Comparison of ENCODE assay signal across 35 mouse cellular contexts in the genomic region with DNA sequence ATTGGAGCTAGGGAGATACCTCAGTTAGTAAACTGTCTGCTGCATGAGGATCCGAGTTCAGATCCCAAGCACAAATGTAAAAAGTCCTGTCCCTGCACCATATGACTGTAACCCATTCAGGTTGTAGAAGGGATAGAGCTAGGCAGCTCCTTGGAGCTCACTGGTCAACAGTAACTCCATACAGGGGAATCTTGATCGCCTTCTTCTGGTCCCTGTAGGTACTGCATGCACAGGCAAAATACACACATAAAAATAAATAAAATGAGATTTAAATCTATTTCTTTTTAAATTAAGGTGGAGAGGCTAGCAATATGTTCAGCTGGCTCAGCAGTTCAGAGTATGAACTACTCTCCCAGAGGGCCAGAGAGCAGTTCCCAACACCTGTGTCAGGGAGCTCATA. TPM values are rescaled to one million over a fixed set of nuclear protein-coding genes. Genes with fewer than 3 reads are reported as not detected.
DNase-seq lines count a peak whose midpoint lies in the region; TF ChIP-seq lines count a peak whose summit lies in the region.
"Had no signal": no experiment of that assay in that cellular context is flagged by ENCODE, and none has a peak within 500 bp of the region (broad histone marks: within the 10 kb centered on the region; RNA-seq: fewer than 3 reads in every experiment).

No protein-coding gene starts in this region.

- H3K9me3 ChIP-seq in CH12.LX (replicated peaks; ENCODE audit: low read length) (no peaks in the 10 kb centered on the region), MEL (replicated peaks; ENCODE audit: insufficient read depth, low read length) (no peaks in the 10 kb centered on the region)
- H3K9me3 ChIP-seq: embryonic facial prominence, embryonic 10.5 days; embryonic facial prominence, embryonic 15.5 days; forebrain, embryonic 13.5 days; heart, embryonic 10.5 days; limb, embryonic 13.5 days; liver, embryonic 12.5 days had no signal

- no peak for TF ChIP-seq EP300 in CH12.LX (IDR thresholded peaks at IDR 0.05; ENCODE audit: low read length)
- TF ChIP-seq EP300 in MEL (IDR thresholded peaks at IDR 0.05; ENCODE audit: low read depth in 1 of 2, low read length in 2 of 2) = no peak

- H3K79me2 ChIP-seq in CH12.LX (replicated peaks; ENCODE audit: control insufficient read depth, extremely low read depth, insufficient read depth, poor library complexity, severe bottlenecking) = no peaks in the 10 kb centered on the region
- no peaks in the 10 kb centered on the region for H3K79me2 ChIP-seq in MEL (ENCODE audit: control insufficient read depth, insufficient read depth, low read length, poor library complexity)

- H3K36me3 ChIP-seq in CH12.LX (replicated peaks in 1 of 2; ENCODE audit: control insufficient read depth in 1 of 2, insufficient read depth in 1 of 2, low read length in 1 of 2) = no peaks in the 10 kb centered on the region
- no peaks in the 10 kb centered on the region for H3K36me3 ChIP-seq in MEL (ENCODE audit: control insufficient read depth in 1 of 2, insufficient read depth in 2 of 2, low read length in 2 of 2)
- H3K36me3 ChIP-seq: embryonic facial prominence, embryonic 10.5 days; embryonic facial prominence, embryonic 15.5 days; heart, embryonic 10.5 days; hindbrain, embryonic 13.5 days; limb, embryonic 13.5 days; liver, embryonic 12.5 days had no signal

- no peak overlapping the region for H3K4me2 ChIP-seq in CH12.LX (ENCODE audit: insufficient read depth, low read depth, poor library complexity, severe bottlenecking)
- H3K4me2 ChIP-seq: embryonic facial prominence, embryonic 15.5 days; forebrain, embryonic 13.5 days; hindbrain, embryonic 13.5 days; limb, embryonic 13.5 days; liver, embryonic 12.5 days had no signal

- peak; percentile 39 for TF ChIP-seq CTCF in layer of hippocampus, adult 2 months (conservative IDR thresholded peaks at IDR 0.05)
- TF ChIP-seq CTCF in CH12.LX (conservative IDR thresholded peaks at IDR 0.05 in 1 of 2, IDR thresholded peaks at IDR 0.05 in 1 of 2; ENCODE audit: low read depth in 2 of 2, low read length in 2 of 2) (peak; percentile 33 to 39; a peak in 3 of 4 replicates), MEL (IDR thresholded peaks at IDR 0.05 in 2 of 3, conservative IDR thresholded peaks at IDR 0.05 in 1 of 3; ENCODE audit: control insufficient read depth in 1 of 3, insufficient read depth in 1 of 3, low read depth in 2 of 3, low read length in 3 of 3, poor library complexity in 1 of 3, severe bottlenecking in 1 of 3) (peak in 2 of 3 experiments; percentile 24 to 52; a peak in 3 of 6 replicates)

- TF ChIP-seq RAD21 in CH12.LX (IDR thresholded peaks at IDR 0.05; ENCODE audit: low read depth, low read length) = no peak
- TF ChIP-seq RAD21 in MEL (IDR thresholded peaks at IDR 0.05; ENCODE audit: low read depth, low read length) = peak; percentile 2

- H3K9ac ChIP-seq in CH12.LX (ENCODE audit: insufficient read depth, low read depth) = no peak overlapping the region
- H3K9ac ChIP-seq in MEL (ENCODE audit: control insufficient read depth, low read depth, low read length, poor library complexity, severe bottlenecking) = no peak overlapping the region
- H3K9ac ChIP-seq: embryonic facial prominence, embryonic 15.5 days; forebrain, embryonic 13.5 days; hindbrain, embryonic 13.5 days; limb, embryonic 13.5 days; liver, embryonic 12.5 days had no signal

- H3K27me3 ChIP-seq in CH12.LX (replicated peaks) (no peaks in the 10 kb centered on the region), MEL (ENCODE audit: control insufficient read depth in 1 of 2, insufficient read depth in 2 of 2, low read length in 2 of 2) (peaks cover 2 to 10% of the 10 kb centered on the region in 2 experiments; a peak in 3 of 4 replicates)
- H3K27me3 ChIP-seq: embryonic facial prominence, embryonic 15.5 days; forebrain, embryonic 13.5 days had no signal

- no peak for DNase-seq in layer of hippocampus, adult 2 months (ENCODE audit: low spot score in 2 of 2)
- DNase-seq in layer of hippocampus, postnatal 36 days = no peak
- DNase-seq in CH12.LX (ENCODE audit: extremely low read depth) = peak; percentile 4
- DNase-seq in MEL (ENCODE audit: low read depth, low spot score) = peak; percentile 22
- peak; percentile 7 for DNase-seq in induced T-regulatory cell, adult 2 months (ENCODE audit: low read depth)
- DNase-seq in cerebellum, postnatal 10 days = no peak
- DNase-seq in heart, adult 8-10 months (ENCODE audit: low spot score) = no peak
- DNase-seq: adrenal gland, postnatal 36 days; cerebellum, adult 18-20 months; cerebellum, postnatal 25 days; gastrocnemius, postnatal 10 days; heart, postnatal 36 days; kidney, adult 2 months; layer of hippocampus, adult 9-11 months; lung, adult 18-20 months; lung, postnatal 14 days; midbrain, embryonic 14.5 days; right cerebral cortex, adult 18-20 months; spleen, adult 18-20 months; thymus, adult 18-20 months; thymus, postnatal 25 days had no signal

- dilution Hi-C loops in CH12.LX (cut with MboI; ENCODE audit: extremely low pct_ligation_motif_present, extremely low pct_unique_long_range_greater_than_20kb, low sequenced_read_pairs) = no loop called here

- H3K27ac ChIP-seq in layer of hippocampus, adult 2 months = no peak overlapping the region
- H3K27ac ChIP-seq in CH12.LX (ENCODE audit: insufficient read depth, low read depth) = no peak overlapping the region
- no peak overlapping the region for H3K27ac ChIP-seq in MEL (ENCODE audit: control insufficient read depth, low read depth, low read length)
- H3K27ac ChIP-seq: embryonic facial prominence, embryonic 10.5 days; embryonic facial prominence, embryonic 15.5 days; forebrain, embryonic 13.5 days; heart, embryonic 10.5 days; hindbrain, embryonic 13.5 days; kidney, postnatal 0 days; left cerebral cortex, adult 2 months; limb, embryonic 13.5 days; liver, embryonic 12.5 days had no signal

- in situ Hi-C loops in CH12.LX (cut with MboI; ENCODE audit: low pct_ligation_motif_present, low pct_unique_long_range_greater_than_20kb, low sequenced_read_pairs) = no loop called here

- H3K4me1 ChIP-seq in CH12.LX (ENCODE audit: control insufficient read depth in 1 of 2, insufficient read depth in 2 of 2) = no peaks in the 10 kb centered on the region
- no peaks in the 10 kb centered on the region for H3K4me1 ChIP-seq in MEL (ENCODE audit: control insufficient read depth in 1 of 2, insufficient read depth in 2 of 2, low read length in 2 of 2)
- H3K4me1 ChIP-seq: embryonic facial prominence, embryonic 10.5 days; embryonic facial prominence, embryonic 15.5 days; forebrain, embryonic 13.5 days; heart, embryonic 10.5 days; hindbrain, embryonic 13.5 days; limb, embryonic 13.5 days; liver, embryonic 12.5 days had no signal

- no peak for TF ChIP-seq POLR2A in CH12.LX (IDR thresholded peaks at IDR 0.05; ENCODE audit: low read depth, low read length)
- TF ChIP-seq POLR2A in MEL (IDR thresholded peaks at IDR 0.05; ENCODE audit: control insufficient read depth in 1 of 2, insufficient read depth in 1 of 2, low read depth in 1 of 2, low read length in 2 of 2, poor library complexity in 1 of 2) = no peak

- no peak overlapping the region for H3K4me3 ChIP-seq in layer of hippocampus, adult 2 months
- H3K4me3 ChIP-seq in CH12.LX (replicated peaks in 1 of 3; ENCODE audit: low read depth in 2 of 3, low read length in 2 of 3, poor library complexity in 1 of 3) (no peak overlapping the region), MEL (ENCODE audit: control insufficient read depth in 1 of 2, insufficient read depth in 1 of 2, low read depth in 2 of 2, low read length in 2 of 2) (no peak overlapping the region)
- H3K4me3 ChIP-seq: embryonic facial prominence, embryonic 10.5 days; embryonic facial prominence, embryonic 15.5 days; forebrain, embryonic 13.5 days; heart, embryonic 10.5 days; hindbrain, embryonic 13.5 days; left cerebral cortex, adult 2 months; limb, embryonic 13.5 days; liver, embryonic 12.5 days had no signal

TF ChIP-seq in CH12.LX, 34 proteins besides CTCF, POLR2A, EP300 and RAD21:
- TF ChIP-seq MEF2A (IDR thresholded peaks at IDR 0.05; ENCODE audit: borderline replicate concordance, low read depth, low read length) = no peak
- TF ChIP-seq KAT2A (IDR thresholded peaks at IDR 0.05; ENCODE audit: insufficient replicate concordance, low read length) = no peak
- TF ChIP-seq CHD2 (IDR thresholded peaks at IDR 0.05; ENCODE audit: low read length) = no peak
- no peak for TF ChIP-seq MAZ (IDR thresholded peaks at IDR 0.05; ENCODE audit: low read depth, low read length)
- TF ChIP-seq NRF1 (IDR thresholded peaks at IDR 0.05; ENCODE audit: low read depth, low read length) = no peak
- no peak for TF ChIP-seq MAX (IDR thresholded peaks at IDR 0.05; ENCODE audit: low read length)
TF ChIP-seq in CH12.LX: peak in this region for 0.

TF ChIP-seq in MEL, 35 proteins besides CTCF, POLR2A, EP300 and RAD21:
- TF ChIP-seq ZC3H11A (IDR thresholded peaks at IDR 0.05; ENCODE audit: low read depth, low read length) = no peak
- TF ChIP-seq SMC3 (IDR thresholded peaks at IDR 0.05; ENCODE audit: low read depth, low read length) = 0 out of 2 replicates have a peak, but pooled peaks have one; percentile 14
- TF ChIP-seq NRF1 (IDR thresholded peaks at IDR 0.05; ENCODE audit: insufficient read depth, low read depth, low read length, poor library complexity, severe bottlenecking) = no peak
- no peak for TF ChIP-seq USF2 (IDR thresholded peaks at IDR 0.05; ENCODE audit: borderline replicate concordance in 1 of 2, insufficient read depth in 1 of 2, low read depth in 1 of 2, low read length in 2 of 2)
- TF ChIP-seq TAL1 (IDR thresholded peaks at IDR 0.05; ENCODE audit: low read length) = no peak

RNA-seq across cellular contexts. Expression of a gene that starts 16.2 kb away (rescaled TPM):
- total RNA-seq in layer of hippocampus, adult 2 months (2021) = 100 to 1,000 TPM; 113 to 115 TPM
- total RNA-seq in layer of hippocampus, postnatal 36 days (2021) = 100 to 1,000 TPM; 106 to 110 TPM
- total RNA-seq in CH12.LX (2012; rRNA removed) = not detected in 2 replicates
- not detected in 2 replicates for total RNA-seq in CH12.LX (2014; rRNA removed)
- not detected in 2 replicates for polyA plus RNA-seq in CH12.LX (2012; ENCODE audit: insufficient read length, low read depth)
- not detected in 2 replicates for total RNA-seq in MEL (2012; rRNA removed)
- polyA plus RNA-seq in MEL (2012; ENCODE audit: insufficient read depth in 1 of 2, insufficient read length in 2 of 2, low read depth in 1 of 2, low replicate concordance in 2 of 2, missing spikeins in 1 of 2) = under 1 TPM in 1 of 2 experiments, not detected in 1; 0.04 TPM
- total RNA-seq in heart, adult 8-10 months (2022) = under 1 TPM in 3 of 4 experiments, not detected in 1; 0.11 to 0.38 (median 0.22) TPM
- total RNA-seq: heart, postnatal 36 days; neutrophil, adult 5-6 weeks had no signal
- polyA plus RNA-seq: C2C12; inflammation-experienced regulatory T-cells, adult 6 months; Patski had no signal

RNA-seq across cellular contexts. Expression of a gene that starts 35.9 kb away (rescaled TPM):
- under 1 TPM; 0.15 to 0.33 TPM for total RNA-seq in layer of hippocampus, adult 2 months (2021)
- under 1 TPM; 0.20 to 0.40 TPM for total RNA-seq in layer of hippocampus, postnatal 36 days (2021)
- total RNA-seq in CH12.LX (2012; rRNA removed) (not detected in 2 replicates), CH12.LX (2014; rRNA removed) (not detected in 2 replicates), MEL (2012; rRNA removed) (not detected in 2 replicates)
- polyA plus RNA-seq in CH12.LX (2012; ENCODE audit: insufficient read length, low read depth) (not detected in 2 replicates), MEL (2012; ENCODE audit: insufficient read depth in 1 of 2, insufficient read length in 2 of 2, low read depth in 1 of 2, low replicate concordance in 2 of 2, missing spikeins in 1 of 2) (not detected)
- total RNA-seq in heart, adult 8-10 months (2022) = under 1 TPM in 2 of 4 experiments, not detected in 2; 0.06 to 0.57 TPM
- total RNA-seq: adrenal gland, adult 18-20 months; adrenal gland, postnatal 36 days; neutrophil, adult 5-6 weeks had no signal
- polyA plus RNA-seq: C2C12; forebrain, embryonic 13.5 days; inflammation-experienced regulatory T-cells, adult 6 months; liver, embryonic 12.5 days; midbrain, embryonic 14.5 days; Patski had no signal

Comparison
In these comparisons a context has a peak if more than half of its experiments do, and no peak if none do; other contexts are left out.
1. DNase-seq: peak in CH12.LX (single experiment), MEL (single experiment) and induced T-regulatory cell, adult 2 months (single experiment); none in layer of hippocampus, adult 2 months (0 of 2), layer of hippocampus, postnatal 36 days (0 of 2), cerebellum, postnatal 10 days (0 of 2) and heart, adult 8-10 months (single experiment).
2. RNA of a gene that starts 16.2 kb away (total RNA-seq): 113 to 115 TPM in layer of hippocampus, adult 2 months and 106 to 110 TPM in layer of hippocampus, postnatal 36 days; 0.11 to 0.38 TPM in heart, adult 8-10 months, not detected in CH12.LX and not detected in MEL; every median in the first group is over 10 times any median in the second.
3. Peak in every context shown above with its lines, with median percentiles within 50 percentile points of each other: CTCF ChIP-seq.